Mouse (Mus musculus) limb, embryonic 11.5 days (tissue): ENCODE data around the gene Gabpb1. TPM values are rescaled to one million over a fixed set of nuclear protein-coding genes. Genes with fewer than 3 reads are reported as not detected.

Experiments
- ATAC-seq: fragments of 200-750 bp; cut with Nextera tagmentation; 2 replicates; pipeline ENCODE4 v1.8.0; 2017; ENCODE audit warnings: low read depth; ENCODE audit not compliant: insufficient number of reproducible peaks, low FRiP score, low TSS enrichment
- DNase-seq: peaks from one replicate; pipeline ENCODE4 v3.0.0-alpha.2; 2015; ENCODE audit warnings: low spot score
- H3K27ac ChIP-seq: fragments of 300-500 bp; sonication (generic); replicated peaks from 2 replicates; pipeline ENCODE4 v1.5.1; 2014; ENCODE audit warnings: low read depth, mild to moderate bottlenecking, low read length
- H3K27me3 ChIP-seq: fragments of 300-500 bp; sonication (generic); 2 replicates; pipeline ENCODE4 v1.6.1; 2014; ENCODE audit warnings: mild to moderate bottlenecking, low read length, mixed read lengths; ENCODE audit not compliant: control insufficient read depth, insufficient read depth
- H3K36me3 ChIP-seq: fragments of 300-500 bp; sonication (generic); 2 replicates; pipeline ENCODE4 v1.6.1; 2014; ENCODE audit warnings: mild to moderate bottlenecking, low read length, moderate library complexity, mixed read lengths; ENCODE audit not compliant: control insufficient read depth, insufficient read depth
- H3K4me1 ChIP-seq: fragments of 300-500 bp; sonication (generic); 2 replicates; pipeline ENCODE4 v1.6.1; 2014; ENCODE audit warnings: low read length, mixed read lengths; ENCODE audit not compliant: control insufficient read depth, insufficient read depth
- H3K4me2 ChIP-seq: fragments of 300-500 bp; sonication (generic); 2 replicates; pipeline ENCODE4 v1.6.1; 2014; ENCODE audit warnings: low read depth, mild to moderate bottlenecking, moderate library complexity; ENCODE audit not compliant: severe bottlenecking
- H3K4me3 ChIP-seq: fragments of 300-500 bp; sonication (generic); 2 replicates; pipeline ENCODE4 v1.5.1; 2014; ENCODE audit warnings: low read depth, low read length
- H3K9ac ChIP-seq: fragments of 300-500 bp; sonication (generic); 2 replicates; pipeline ENCODE4 v1.6.1; 2014; ENCODE audit warnings: mild to moderate bottlenecking, low read length
- H3K9me3 ChIP-seq: fragments of 300-500 bp; sonication (generic); 2 replicates; pipeline ENCODE4 v1.6.1; 2016; ENCODE audit warnings: low read length; ENCODE audit not compliant: control insufficient read depth
- WGBS: fragments of 180-500 bp; shearing (Covaris S2); extraction: QIAGEN DNeasy Blood & Tissue Kit; methylation state at CpG from one replicate; pipeline ENCODE4 v1.1.7; 2014; 5-methylcytosine and 5-hydroxymethylcytosine counted together
- polyA plus RNA-seq: library from polyadenylated mRNA; unstranded; fragments of >200 nt; fragmentation: Nextera tagmentation; extraction: Ambion mirVana; gene quantifications from 2 replicates; pipeline ENCODE4 v1.2.1, GENCODE M21; 2014

Gabpb1 gene
- polyA plus RNA-seq, 1 experiment from 2014 or later = 111 TPM

GRCm38 (mm10) chr2:126607553-126608203 lies 68.5 kb downstream of the Gabpb1 start:
- Histone ChIP-seq H3K9me3 (no peaks in the 10 kb centered on the region), H3K4me2 (no peak overlapping the region), H3K4me3 (no peak overlapping the region), H3K36me3 (no peaks in the 10 kb centered on the region), H3K9ac (no peak overlapping the region), H3K27ac (no peak overlapping the region), H3K4me1 (no peaks in the 10 kb centered on the region), H3K27me3 (no peaks in the 10 kb centered on the region)
- no peak for ATAC-seq
- DNase-seq = no peak
- WGBS = 77% methylated on average over 10 of the region's 10 CpGs

DNA sequence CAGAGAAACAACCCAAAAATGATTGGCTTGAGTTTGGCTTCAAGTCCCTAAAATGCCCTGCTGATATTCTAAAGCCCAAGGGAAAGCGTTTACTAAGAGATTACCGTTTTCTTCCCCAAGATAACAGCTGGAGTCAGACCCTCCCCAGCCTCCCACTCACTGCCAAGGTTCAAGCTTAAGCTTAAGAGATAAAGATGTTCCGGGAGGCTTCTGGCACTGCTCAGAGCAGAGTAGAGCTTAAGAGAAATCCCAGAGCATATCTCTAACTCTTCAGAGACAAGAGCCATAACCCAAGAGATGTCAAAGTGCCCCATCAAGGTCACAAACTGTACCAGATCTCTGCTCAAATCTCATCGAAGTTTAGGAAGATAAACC lies 69.5 kb downstream of the Gabpb1 start:
- Histone ChIP-seq H3K27ac (no peak overlapping the region), H3K4me3 (no peak overlapping the region), H3K9me3 (no peaks in the 10 kb centered on the region), H3K27me3 (no peaks in the 10 kb centered on the region), H3K4me2 (no peak overlapping the region), H3K4me1 (no peaks in the 10 kb centered on the region), H3K36me3 (no peaks in the 10 kb centered on the region), H3K9ac (no peak overlapping the region)
- 73% methylated on average over 4 of the region's 4 CpGs for WGBS
- DNase-seq = no peak
- ATAC-seq = no peak

GRCm38 (mm10) chr2:126606061-126606687 lies 70.0 kb downstream of the Gabpb1 start:
- H3K4me2 ChIP-seq = no peak overlapping the region
- ATAC-seq = no peak
- H3K4me1 ChIP-seq = no peaks in the 10 kb centered on the region
- no peak overlapping the region for H3K27ac ChIP-seq
- no peak overlapping the region for H3K4me3 ChIP-seq
- WGBS = 87% methylated on average over 15 of the region's 15 CpGs
- H3K9me3 ChIP-seq = no peaks in the 10 kb centered on the region
- no peak overlapping the region for H3K9ac ChIP-seq
- no peaks in the 10 kb centered on the region for H3K27me3 ChIP-seq
- no peaks in the 10 kb centered on the region for H3K36me3 ChIP-seq
- DNase-seq = no peak

GRCm38 (mm10) chr2:126601918-126602600 lies 74.1 kb downstream of the Gabpb1 start:
- Histone ChIP-seq H3K9me3 (no peaks in the 10 kb centered on the region), H3K9ac (no peak overlapping the region), H3K27ac (no peak overlapping the region), H3K4me3 (no peak overlapping the region), H3K4me2 (no peak overlapping the region), H3K36me3 (no peaks in the 10 kb centered on the region), H3K27me3 (no peaks in the 10 kb centered on the region), H3K4me1 (no peaks in the 10 kb centered on the region)
- 88% methylated on average over 14 of the region's 14 CpGs for WGBS
- DNase-seq (no peak), ATAC-seq (no peak)

DNA sequence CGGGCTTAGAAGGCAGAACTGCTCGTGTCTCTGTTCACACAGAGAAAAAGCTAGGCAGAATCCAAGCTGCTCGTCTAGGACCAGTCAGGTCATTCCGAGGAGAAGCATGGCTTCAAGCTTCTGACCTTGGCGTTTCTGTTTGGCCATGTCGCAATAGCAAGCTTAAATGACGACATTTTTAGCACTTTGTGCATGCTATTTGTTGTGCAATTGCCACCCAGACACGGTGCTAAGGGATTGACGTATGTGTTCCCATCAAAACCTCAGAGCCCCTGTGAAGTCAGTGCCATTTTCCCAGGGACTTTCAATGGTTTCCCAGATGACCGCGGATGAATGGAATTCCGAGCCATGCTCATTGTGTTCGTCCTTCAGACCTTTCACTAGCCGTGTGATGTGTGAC lies 75.6 kb downstream of the Gabpb1 start:
- ATAC-seq (no peak), DNase-seq (no peak)
- Histone ChIP-seq H3K27me3 (no peaks in the 10 kb centered on the region), H3K27ac (no peak overlapping the region), H3K36me3 (no peaks in the 10 kb centered on the region), H3K4me3 (no peak overlapping the region), H3K9me3 (no peaks in the 10 kb centered on the region), H3K9ac (no peak overlapping the region), H3K4me2 (no peak overlapping the region), H3K4me1 (no peaks in the 10 kb centered on the region)
- 88% methylated on average over 14 of the region's 14 CpGs for WGBS

DNA sequence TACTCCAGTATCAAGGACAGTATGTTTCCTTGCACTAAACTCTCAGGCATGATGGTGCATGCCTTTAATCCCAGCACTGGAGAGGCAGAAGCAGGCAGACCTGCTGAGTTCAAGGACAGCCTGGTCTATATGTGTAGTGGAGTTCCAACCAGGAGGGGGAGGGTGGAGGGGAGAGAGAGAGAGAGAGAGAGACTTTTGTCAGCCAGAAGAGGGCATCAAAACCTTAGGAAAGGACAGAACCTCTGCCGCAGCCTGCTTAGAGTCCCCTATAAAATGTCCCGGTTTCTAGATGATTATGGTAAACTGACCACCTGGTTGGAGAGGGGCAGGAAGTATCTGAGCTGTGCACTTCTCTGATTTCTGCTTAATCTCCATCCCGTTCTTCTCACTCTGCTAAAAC lies 77.1 kb downstream of the Gabpb1 start:
- 3% methylated on average over 3 of the region's 3 CpGs for WGBS
- Histone ChIP-seq H3K9ac (no peak overlapping the region), H3K9me3 (no peaks in the 10 kb centered on the region), H3K27me3 (no peaks in the 10 kb centered on the region), H3K4me2 (no peak overlapping the region), H3K36me3 (no peaks in the 10 kb centered on the region), H3K4me1 (no peaks in the 10 kb centered on the region), H3K27ac (no peak overlapping the region), H3K4me3 (no peak overlapping the region)
- ATAC-seq = no peak
- peak; percentile 42 for DNase-seq

DNA sequence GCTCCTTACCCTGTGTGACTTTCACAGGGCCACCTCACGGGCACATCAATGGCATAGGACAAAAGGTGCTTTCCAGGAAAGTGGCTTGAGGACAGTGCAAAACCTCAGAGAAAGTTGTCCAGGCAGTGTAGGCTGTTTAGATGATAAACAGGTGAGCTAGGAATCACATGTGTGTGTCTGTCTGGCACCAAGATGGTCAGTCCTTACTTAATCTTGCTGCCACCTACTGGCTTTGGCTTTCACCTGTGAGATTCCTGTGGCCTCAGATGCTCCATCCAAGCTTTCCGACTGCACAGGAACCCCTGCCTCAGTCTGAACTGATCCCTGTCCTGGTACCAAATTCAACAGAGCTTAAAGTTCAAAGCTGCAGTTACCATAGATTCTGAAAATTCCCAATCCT lies 77.8 kb downstream of the Gabpb1 start:
- ATAC-seq = no peak
- no peak for DNase-seq
- H3K27ac ChIP-seq = no peak overlapping the region
- H3K27me3 ChIP-seq = no peaks in the 10 kb centered on the region
- no peaks in the 10 kb centered on the region for H3K9me3 ChIP-seq
- no peaks in the 10 kb centered on the region for H3K36me3 ChIP-seq
- H3K4me3 ChIP-seq = no peak overlapping the region
- WGBS = 40% methylated on average over 2 of the region's 2 CpGs
- no peak overlapping the region for H3K9ac ChIP-seq
- H3K4me2 ChIP-seq = no peak overlapping the region
- no peaks in the 10 kb centered on the region for H3K4me1 ChIP-seq

- H3K27me3 ChIP-seq = no peaks in the 10 kb centered on the region
- ATAC-seq = no peak
- no peak overlapping the region for H3K4me3 ChIP-seq
- H3K36me3 ChIP-seq = no peaks in the 10 kb centered on the region
- no peaks in the 10 kb centered on the region for H3K4me1 ChIP-seq
- H3K9me3 ChIP-seq = no peaks in the 10 kb centered on the region
- 86% methylated on average over 20 of the region's 20 CpGs for WGBS
- no peak for DNase-seq
- H3K27ac ChIP-seq = no peak overlapping the region
- no peak overlapping the region for H3K4me2 ChIP-seq
- H3K9ac ChIP-seq = no peak overlapping the region
Observed at GRCm38 (mm10) chr2:126597279-126598241, 78.6 kb downstream of the Gabpb1 start.
